Mouse (Mus musculus): Measurements from ENCODE around the gene Cxcr1.

DNA sequence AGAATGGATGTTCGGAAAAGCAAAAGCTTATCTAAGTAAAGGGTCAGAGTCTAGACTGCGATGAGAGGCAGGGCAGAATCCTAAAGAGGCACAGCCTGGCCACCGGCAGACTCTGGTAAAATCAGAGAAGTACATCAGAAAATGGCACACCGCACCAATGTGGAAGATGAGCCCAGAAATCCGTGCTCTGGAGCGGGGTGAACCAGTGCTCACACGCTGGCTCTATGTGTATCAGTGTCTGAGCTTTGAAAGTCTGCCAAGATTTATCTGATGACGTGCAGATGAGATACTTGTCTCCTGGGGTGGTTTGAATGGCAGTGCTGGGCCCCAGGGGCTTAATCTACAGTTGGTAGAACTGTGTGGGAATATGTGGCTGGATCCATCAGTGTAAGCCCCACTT is 4.6 kb upstream of the Cxcr1 start:
- TF ChIP-seq CTCF (IDR thresholded peaks at IDR 0.05; ENCODE audit: control insufficient read depth, insufficient read depth, insufficient replicate concordance, low read depth, low read length) (no peak), POLR2A (IDR thresholded peaks at IDR 0.05; ENCODE audit: control insufficient read depth, low read depth, low read length) (no peak)
